ENCODE assay signal across 7 mouse cellular contexts in genomic region chr5:149636075-149636920, GRCm38 (mm10). TPM values are rescaled to one million over a fixed set of nuclear protein-coding genes. Genes with fewer than 3 reads are reported as not detected.
DNase-seq lines count a peak whose midpoint lies in the region; ATAC-seq lines count a peak whose summit lies in the region.

Gene Hsph1, minus strand, starts transcription at chr5:149636376.

- peak within 1 kb of the TSS; percentile 58 for H3K9ac ChIP-seq in intestine, embryonic 15.5 days

- H3K4me1 ChIP-seq in intestine, embryonic 15.5 days (replicated peaks): peaks cover 8% of the 10 kb centered on the region; the same call in 1 of the 2 replicates
- H3K4me1 ChIP-seq in midbrain, embryonic 10.5 days: peaks cover 30% of the 10 kb centered on the region

- H3K27me3 ChIP-seq in intestine, embryonic 15.5 days (replicated peaks): no peaks in the 10 kb centered on the region
- H3K27me3 ChIP-seq in midbrain, embryonic 10.5 days (ENCODE audit: low read depth, poor library complexity, severe bottlenecking): no peaks in the 10 kb centered on the region

- H3K4me2 ChIP-seq in intestine, embryonic 15.5 days (replicated peaks): peak within 1 kb of the TSS; percentile 63

- peak within 1 kb of the TSS; percentile 65 for H3K4me3 ChIP-seq in intestine, embryonic 15.5 days (replicated peaks)
- H3K4me3 ChIP-seq in midbrain, embryonic 10.5 days: peak within 1 kb of the TSS; percentile 85

- peak; percentile 99 for ATAC-seq in intestine, embryonic 15.5 days

- no peaks in the 10 kb centered on the region for H3K9me3 ChIP-seq in intestine, embryonic 15.5 days
- H3K9me3 ChIP-seq in midbrain, embryonic 10.5 days (replicated peaks): no peaks in the 10 kb centered on the region

- DNase-seq in adrenal gland, adult 2 months: peak; percentile 99
- peak; percentile 95 for DNase-seq in embryo, embryonic 11.5 days (ENCODE audit: low read depth, low spot score)
- DNase-seq in gastrocnemius, postnatal 36 days: peak; percentile 94 to 98
- DNase-seq in left cerebral cortex, postnatal 25 days (ENCODE audit: low spot score in 2 of 2): peak; percentile 99 to 100
- DNase-seq in midbrain, embryonic 10.5 days (ENCODE audit: low spot score): peak; percentile 99
- peak; percentile 96 for DNase-seq in right cerebral cortex, postnatal 4 days

- WGBS in intestine, embryonic 15.5 days: under 1% methylated on average over 60 of the region's 60 CpGs
- WGBS in midbrain, embryonic 10.5 days: under 1% methylated on average over 60 of the region's 60 CpGs

- peaks cover 5% of the 10 kb centered on the region; the same call in 1 of the 2 replicates for H3K36me3 ChIP-seq in intestine, embryonic 15.5 days
- H3K36me3 ChIP-seq in midbrain, embryonic 10.5 days: peaks cover 33% of the 10 kb centered on the region

- intact Hi-C loops in gastrocnemius, postnatal 36 days (cut with DNase I): no loop called here
- intact Hi-C loops in left cerebral cortex, postnatal 25 days (cut with DNase I): loop anchor here (1.0 kb wide), 1 partner anchor 42 kb away; the partner anchor contains the start of gene B3glct

- peak within 1 kb of the TSS; percentile 91 for H3K27ac ChIP-seq in intestine, embryonic 15.5 days
- H3K27ac ChIP-seq in midbrain, embryonic 10.5 days (replicated peaks): peak within 1 kb of the TSS; percentile 92

RNA-seq across cellular contexts. Expression of gene Hsph1, which starts in this region (rescaled TPM):
- 100 to 1,000 TPM; 116 to 371 TPM for total RNA-seq in adrenal gland, adult 2 months (2021)
- polyA plus RNA-seq in adrenal gland, adult 2 months (2012; rRNA removed): 5.1 and 23.5 TPM in 2 replicates
- total RNA-seq in gastrocnemius, postnatal 36 days (2021): 10 to 100 TPM; 47.0 to 70.4 TPM
- polyA plus RNA-seq in intestine, embryonic 15.5 days (2015; fragmentation: Nextera tagmentation; extraction: Ambion mirVana): 54.8 and 56.8 TPM in 2 replicates
- total RNA-seq in left cerebral cortex, postnatal 25 days (2021): 100 to 1,000 TPM; 388 to 390 TPM
- polyA plus RNA-seq in midbrain, embryonic 10.5 days (2016; fragmentation: Nextera tagmentation; extraction: Ambion mirVana): 109 and 137 TPM in 2 replicates

Comparison
In these comparisons a context has a peak if more than half of its experiments do, and no peak if none do; other contexts are left out.
1. Peak in every context shown above with its lines: DNase-seq, ATAC-seq, H3K4me3 ChIP-seq and H3K27ac ChIP-seq.